In genomic region chr10:5029883-5030282, GRCm38 (mm10) we compare ENCODE assay signal across 20 mouse cellular contexts. TPM values are rescaled to one million over a fixed set of nuclear protein-coding genes. Genes with fewer than 3 reads are reported as not detected.
DNase-seq lines count a peak whose midpoint lies in the region; ATAC-seq lines count a peak whose summit lies in the region.
"Had no signal": no experiment of that assay in that cellular context is flagged by ENCODE, and none has a peak within 500 bp of the region (broad histone marks: within the 10 kb centered on the region; RNA-seq: fewer than 3 reads in every experiment).

No protein-coding gene starts in this region.

- WGBS in heart, embryonic 10.5 days = 81% methylated on average over 1 of the region's 1 CpGs
- 88% methylated on average over 1 of the region's 1 CpGs for WGBS in midbrain, embryonic 11.5 days
- 85% methylated on average over 1 of the region's 1 CpGs for WGBS in midbrain, embryonic 10.5 days

- no peaks in the 10 kb centered on the region for H3K9me3 ChIP-seq in heart, embryonic 10.5 days
- H3K9me3 ChIP-seq in midbrain, embryonic 11.5 days (ENCODE audit: control insufficient read depth, low read length) = no peaks in the 10 kb centered on the region
- H3K9me3 ChIP-seq in midbrain, embryonic 10.5 days (replicated peaks) = no peaks in the 10 kb centered on the region
- H3K9me3 ChIP-seq: G1E had no signal

- no peak overlapping the region for H3K9ac ChIP-seq in midbrain, embryonic 11.5 days (ENCODE audit: low read length)

- ATAC-seq in midbrain, embryonic 11.5 days (ENCODE audit: low FRiP score) = no peak
- ATAC-seq: activated CD4-positive, CD25-positive, alpha-beta regulatory T cell, adult 4 months; CD4-positive, CD25-positive, alpha-beta regulatory T cell, adult 4 months; Patski had no signal

- H3K27me3 ChIP-seq in heart, embryonic 10.5 days (ENCODE audit: insufficient read depth, poor library complexity, severe bottlenecking) = no peaks in the 10 kb centered on the region
- no peaks in the 10 kb centered on the region for H3K27me3 ChIP-seq in midbrain, embryonic 11.5 days (ENCODE audit: control insufficient read depth, insufficient read depth, low read length)
- no peaks in the 10 kb centered on the region for H3K27me3 ChIP-seq in midbrain, embryonic 10.5 days (ENCODE audit: low read depth, poor library complexity, severe bottlenecking)
- H3K27me3 ChIP-seq: CH12.LX, Patski had no signal

- peak; percentile 61 for DNase-seq in heart, adult 11 months
- no peak for DNase-seq in heart, embryonic 10.5 days (ENCODE audit: low spot score)
- peak; percentile 57 for DNase-seq in midbrain, embryonic 11.5 days (ENCODE audit: low spot score, missing footprints)
- no peak for DNase-seq in midbrain, embryonic 10.5 days (ENCODE audit: low spot score)
- DNase-seq: adrenal gland, adult 2 months; adrenal gland, adult 8-10 months; adrenal gland, postnatal 10 days; adrenal gland, postnatal 14 days; adrenal gland, postnatal 25 days; adrenal gland, postnatal 36 days; B cell, adult 2 months; cerebellum, adult 11 months; cerebellum, adult 11-12 months; cerebellum, adult 18-20 months had no signal

- no peaks in the 10 kb centered on the region for H3K4me1 ChIP-seq in heart, embryonic 10.5 days
- H3K4me1 ChIP-seq in midbrain, embryonic 11.5 days (ENCODE audit: control insufficient read depth, insufficient read depth, low read length) = no peaks in the 10 kb centered on the region
- peaks cover 4% of the 10 kb centered on the region; the same call in 1 of the 2 replicates for H3K4me1 ChIP-seq in midbrain, embryonic 10.5 days

- H3K27ac ChIP-seq in heart, embryonic 10.5 days = no peak overlapping the region
- no peak overlapping the region for H3K27ac ChIP-seq in midbrain, embryonic 11.5 days (ENCODE audit: low read depth, low read length)
- H3K27ac ChIP-seq in midbrain, embryonic 10.5 days (replicated peaks) = no peak overlapping the region

- H3K36me3 ChIP-seq in heart, embryonic 10.5 days = peaks cover 34% of the 10 kb centered on the region
- no peaks in the 10 kb centered on the region for H3K36me3 ChIP-seq in midbrain, embryonic 11.5 days (ENCODE audit: control insufficient read depth, insufficient read depth, low read length)
- no peaks in the 10 kb centered on the region for H3K36me3 ChIP-seq in midbrain, embryonic 10.5 days

- H3K4me2 ChIP-seq in midbrain, embryonic 11.5 days = no peak overlapping the region

- H3K4me3 ChIP-seq in heart, embryonic 10.5 days = no peak overlapping the region
- no peak overlapping the region for H3K4me3 ChIP-seq in midbrain, embryonic 11.5 days (ENCODE audit: low read depth, low read length)
- no peak overlapping the region for H3K4me3 ChIP-seq in midbrain, embryonic 10.5 days

RNA-seq across cellular contexts. Expression of gene Gm10097, which starts 39.1 kb away (rescaled TPM):
- 0.18 and 0.25 TPM in 2 replicates for polyA plus RNA-seq in heart, embryonic 10.5 days (2016; fragmentation: Nextera tagmentation; extraction: Ambion mirVana)
- 0.06 TPM in 1 of 2 replicates, not detected in the other for polyA plus RNA-seq in midbrain, embryonic 11.5 days (2014; fragmentation: Nextera tagmentation; extraction: Ambion mirVana)
- polyA plus RNA-seq in midbrain, embryonic 10.5 days (2016; fragmentation: Nextera tagmentation; extraction: Ambion mirVana) = 0.05 TPM in 1 of 2 replicates, not detected in the other
- polyA plus RNA-seq: activated CD4-positive, CD25-positive, alpha-beta regulatory T cell, adult 4 months; adrenal gland, adult 2 months; brain, embryonic 14.5 days; G1E; Patski had no signal

Comparison
In these comparisons a context has a peak if more than half of its experiments do, and no peak if none do; other contexts are left out.
1. DNase-seq: peak in heart, adult 11 months (single experiment) and midbrain, embryonic 11.5 days (single experiment); none in heart, embryonic 10.5 days (single experiment) and midbrain, embryonic 10.5 days (single experiment).